Mouse (Mus musculus): ENCODE measurements around the gene Cep85l.

Cep85l gene

GRCm38 (mm10) chr10:53394923-53395629, 15.3 kb upstream of the Cep85l start:
- no peak for DNase-seq

- DNase-seq = no peak
Measured at GRCm38 (mm10) chr10:53388227-53388920, 8.6 kb upstream of the Cep85l start.

- DNase-seq = no peak
Measured at GRCm38 (mm10) chr10:53385438-53385837, 5.7 kb upstream of the Cep85l start.

DNA sequence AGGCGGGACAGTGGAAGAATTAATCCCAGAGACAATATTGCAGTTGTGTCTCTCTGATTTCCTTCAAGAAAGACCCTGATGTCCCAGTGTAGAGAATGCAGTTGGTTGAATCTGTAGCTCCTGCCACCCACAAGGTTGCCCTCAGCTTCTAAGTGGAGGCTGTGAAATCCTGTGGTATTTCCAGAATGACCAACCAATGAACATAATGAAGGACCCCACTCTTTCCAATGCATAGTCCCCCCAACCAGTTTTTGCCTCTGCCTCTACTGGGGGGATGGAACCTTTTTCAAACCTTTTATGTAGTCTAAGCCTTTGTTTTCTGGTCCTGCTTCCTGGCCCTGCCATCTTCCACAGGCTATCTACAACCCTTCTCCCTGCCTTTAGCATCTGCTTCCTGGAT, 5.1 kb upstream of the Cep85l start:
- no peak for DNase-seq

- no peak for DNase-seq
Measured at GRCm38 (mm10) chr10:53382696-53383365, 3.1 kb upstream of the Cep85l start.

DNA sequence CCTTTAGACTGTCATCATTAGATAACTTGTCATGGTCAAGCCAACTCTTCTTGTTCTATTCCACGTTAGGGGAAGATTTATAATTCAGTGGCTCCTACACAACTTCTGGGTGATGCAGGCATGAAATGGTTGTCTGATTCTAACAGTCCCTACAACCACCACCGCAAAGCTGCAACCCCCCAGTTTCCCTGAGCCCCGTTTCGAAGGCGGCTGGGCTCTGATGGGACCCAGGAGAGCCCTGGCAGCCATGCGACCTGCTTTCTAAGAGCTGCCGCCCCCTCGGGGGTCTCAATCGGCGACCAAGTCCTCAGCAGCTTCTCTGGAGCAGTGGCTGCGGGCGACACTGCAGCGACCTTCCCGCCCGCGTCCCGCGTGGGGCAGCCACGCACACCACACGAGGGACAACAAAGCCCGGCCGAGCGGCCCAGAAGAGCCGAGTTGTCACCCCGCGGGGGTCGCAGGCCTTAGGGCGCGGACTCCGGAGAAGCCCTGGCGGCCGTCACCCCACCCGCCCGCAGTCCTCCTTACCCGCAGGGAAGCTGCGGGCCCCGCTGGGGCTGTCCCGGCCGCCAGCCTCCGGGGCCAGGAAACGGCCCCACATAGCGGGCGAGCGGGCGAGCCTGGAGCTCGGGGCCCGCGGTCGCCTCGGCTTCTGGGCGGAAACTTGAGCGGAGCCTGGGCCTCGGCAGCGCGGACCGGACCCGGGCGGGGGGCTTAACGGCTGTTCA, 602 bp downstream of the Cep85l start:
- no peak for DNase-seq

DNA sequence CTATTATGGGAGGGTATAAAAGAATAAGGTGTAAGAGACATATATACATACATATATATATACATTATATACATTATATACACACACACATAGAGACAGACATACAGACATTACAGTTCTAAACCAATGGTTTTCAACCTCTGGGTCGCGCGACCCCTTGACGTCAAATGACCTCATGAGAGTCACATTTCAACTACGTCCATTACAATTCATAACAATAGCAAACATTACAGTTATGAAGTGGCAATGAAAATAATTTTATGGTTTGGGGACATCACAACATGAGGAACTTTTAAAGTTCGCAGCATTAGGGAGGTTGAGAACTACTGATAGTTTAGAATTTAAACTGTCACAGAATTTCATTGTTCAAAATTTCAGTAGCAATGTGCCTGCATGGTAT, 1.5 kb downstream of the Cep85l start:
- DNase-seq = peak; percentile 40

- peak; percentile 14 for DNase-seq
Measured at GRCm38 (mm10) chr10:53377096-53377495, 2.7 kb downstream of the Cep85l start.

- no peak for DNase-seq
Measured at GRCm38 (mm10) chr10:53373885-53374578, 5.7 kb downstream of the Cep85l start.

DNA sequence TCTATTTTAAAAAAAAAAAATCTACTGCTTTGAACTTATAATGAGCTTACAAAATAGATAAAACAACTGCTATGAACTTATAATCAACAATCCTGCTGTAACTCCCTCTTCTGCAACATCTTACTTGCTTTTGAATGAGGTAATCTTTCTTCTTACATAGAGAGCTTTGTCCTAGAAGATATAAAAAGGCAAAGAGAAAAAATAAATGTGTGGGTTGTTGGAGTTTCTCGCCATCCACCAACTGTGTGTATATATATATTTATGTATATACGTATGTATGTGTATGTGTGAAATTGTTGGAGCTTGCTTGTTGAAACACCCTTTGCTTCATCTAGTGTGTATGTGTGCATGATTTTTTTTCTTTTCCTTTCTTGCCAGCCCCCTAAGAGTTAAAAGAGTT, 12.5 kb downstream of the Cep85l start:
- no peak for DNase-seq

GRCm38 (mm10) chr10:53364311-53364710, 15.4 kb downstream of the Cep85l start:
- DNase-seq = no peak

GRCm38 (mm10) chr10:53359016-53359415, 20.7 kb downstream of the Cep85l start:
- no peak for DNase-seq

GRCm38 (mm10) chr10:53353665-53354064, 26.1 kb downstream of the Cep85l start:
- DNase-seq = no peak

DNA sequence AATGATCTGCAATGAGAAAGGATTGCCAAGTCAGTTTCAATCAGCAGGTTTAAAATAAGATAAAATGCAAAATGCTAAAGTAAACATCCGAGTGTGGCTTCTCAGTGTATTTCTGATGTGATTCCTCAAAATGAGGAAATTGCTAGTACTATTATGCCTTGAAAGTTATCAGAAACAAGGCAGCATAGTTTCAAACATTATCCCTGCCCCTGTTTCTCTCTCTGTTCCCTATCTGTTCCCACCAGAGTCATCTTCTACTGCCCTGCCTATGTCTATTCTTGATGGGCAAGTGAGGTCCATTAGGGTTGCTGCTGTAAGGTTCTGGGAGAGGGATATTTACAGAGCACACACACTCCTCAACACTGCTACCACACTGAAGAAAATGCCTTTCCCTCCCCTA, 30.5 kb downstream of the Cep85l start:
- DNase-seq = no peak

DNA sequence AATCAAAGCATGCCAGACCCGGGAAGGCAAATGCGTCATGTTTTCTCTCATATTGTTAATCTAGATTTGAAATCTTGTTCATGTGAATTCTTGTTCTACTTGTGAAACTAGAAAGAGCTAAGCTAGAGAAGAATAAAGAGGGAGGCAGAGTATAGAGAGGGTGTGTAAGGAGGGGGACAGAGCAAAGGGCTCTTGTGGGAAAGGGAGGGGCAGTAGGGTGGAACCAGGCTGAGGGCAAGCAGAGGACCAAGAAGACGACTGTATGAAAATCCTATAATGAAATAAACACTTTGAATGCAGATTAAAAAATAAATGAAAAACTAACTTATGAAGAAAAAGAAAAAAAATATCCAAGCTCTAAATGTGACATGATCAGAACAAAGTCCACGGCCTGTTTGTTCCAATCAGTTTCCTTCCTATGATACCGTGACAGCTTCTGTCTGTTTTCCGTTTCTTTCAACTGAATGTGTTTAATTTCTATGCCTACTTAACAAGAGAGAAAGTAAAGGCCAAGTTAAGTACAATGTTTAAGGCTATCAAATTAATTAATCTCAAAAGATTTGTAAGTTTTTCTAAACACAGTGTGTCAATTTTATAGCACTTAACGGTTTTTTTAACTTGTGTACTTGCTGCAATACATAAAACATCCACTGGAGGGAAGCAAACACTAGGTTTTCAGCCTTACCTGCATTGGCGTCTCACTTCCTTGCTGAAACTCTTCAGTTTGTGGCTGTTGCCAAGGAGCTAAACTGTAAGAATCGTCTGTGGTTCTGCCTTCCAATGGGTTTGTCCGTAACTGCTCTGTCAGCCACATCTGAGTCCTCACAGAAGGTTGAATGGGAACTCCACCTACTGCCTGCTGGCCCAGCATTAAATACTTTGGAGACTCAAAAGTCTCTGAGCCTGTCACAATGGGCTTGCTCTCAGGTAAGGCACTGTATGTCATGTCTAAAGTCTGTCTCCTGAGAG, 31.7 kb downstream of the Cep85l start:
- peak; percentile 78 for DNase-seq

DNA sequence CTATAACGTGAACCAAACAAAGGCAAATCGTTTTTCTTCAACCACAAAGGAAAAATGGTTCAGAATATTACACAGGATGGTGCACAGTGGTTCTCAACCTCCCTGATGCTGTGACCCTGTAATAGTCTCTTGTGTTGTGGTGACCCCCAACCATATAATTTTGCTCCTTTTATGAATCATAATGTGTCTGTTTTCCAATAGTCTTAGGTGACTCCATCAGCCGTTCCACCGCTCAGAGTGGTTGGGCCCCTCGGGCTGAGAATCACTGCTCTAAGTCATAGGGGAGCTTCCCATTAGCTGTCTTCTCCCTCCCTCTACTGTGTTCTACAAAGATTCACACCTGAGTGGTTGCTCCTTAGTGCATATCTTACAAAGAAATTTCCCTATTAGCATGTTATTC, 32.8 kb downstream of the Cep85l start:
- no peak for DNase-seq

- peak; percentile 76 for DNase-seq
Measured at GRCm38 (mm10) chr10:53346506-53346905, 33.2 kb downstream of the Cep85l start.

DNA sequence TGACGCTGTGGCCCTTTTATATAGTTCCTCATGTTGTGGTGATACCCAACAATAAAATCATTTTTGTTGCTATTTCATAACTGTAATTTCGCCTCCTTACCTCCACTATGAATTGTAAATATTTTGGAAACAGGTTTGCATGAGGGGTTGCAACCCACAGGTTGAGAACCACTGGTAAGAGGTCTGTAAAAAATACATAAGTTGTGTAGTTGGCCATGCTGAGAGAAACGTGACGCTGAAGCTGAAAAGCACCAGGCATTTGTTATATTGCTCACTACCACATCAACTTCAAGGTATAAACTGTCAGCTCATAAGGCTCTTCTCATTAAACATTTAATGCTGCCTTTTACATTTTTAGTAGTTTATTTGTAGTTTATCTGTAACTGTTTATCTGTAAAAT, 34.2 kb downstream of the Cep85l start:
- no peak for DNase-seq

GRCm38 (mm10) chr10:53343865-53344264, 35.9 kb downstream of the Cep85l start:
- no peak for DNase-seq

DNA sequence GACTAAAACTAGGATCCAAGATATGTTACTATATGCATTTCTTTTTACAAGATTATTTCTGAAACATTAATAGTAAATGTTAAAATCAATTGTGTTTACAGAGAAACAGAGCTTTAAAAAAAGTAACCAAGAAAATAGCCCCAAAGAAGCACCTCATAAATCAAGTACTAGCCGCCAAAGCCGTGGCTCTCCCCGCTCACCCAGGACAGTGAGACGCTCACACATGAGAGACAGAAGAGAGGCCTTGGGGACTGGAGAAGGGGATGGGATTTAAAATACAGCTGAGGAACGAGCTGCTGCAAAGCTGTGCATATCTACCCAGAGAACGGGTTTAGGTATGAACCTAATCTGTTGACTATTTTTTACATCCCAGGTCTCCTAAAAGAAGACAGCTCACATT, 36.4 kb downstream of the Cep85l start:
- DNase-seq = no peak

DNA sequence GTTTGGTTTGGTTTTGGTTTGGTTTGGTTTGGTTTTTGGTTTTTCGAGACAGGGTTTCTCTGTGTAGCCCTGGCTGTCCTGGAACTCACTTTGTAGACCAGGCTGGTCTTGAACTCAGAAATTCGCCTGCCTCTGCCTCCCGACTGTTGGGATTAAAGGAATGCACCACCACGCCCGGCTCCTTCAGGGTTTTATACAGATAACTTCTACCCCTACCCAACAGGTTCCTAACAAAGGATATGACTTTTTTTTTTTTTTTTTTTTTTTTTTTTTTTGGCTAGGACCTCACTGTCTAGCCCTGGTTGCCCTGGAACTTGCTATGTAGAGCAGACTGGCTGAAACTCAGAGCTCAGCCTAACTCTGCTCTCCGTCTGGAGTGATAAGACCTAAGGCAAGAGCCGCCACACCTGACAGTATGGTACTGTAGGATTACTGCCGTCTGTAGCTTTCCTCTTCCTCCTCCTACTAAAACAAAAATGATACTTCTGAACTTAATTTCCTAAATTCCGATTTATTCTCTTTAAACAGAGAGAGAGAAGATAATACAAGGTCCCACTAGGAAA, 37.5 kb downstream of the Cep85l start:
- no peak for DNase-seq

Measured in embryo, embryonic 11 days (tissue).